Mouse (Mus musculus) erythroblast, adult 5-6 weeks (primary cell): ENCODE measurements at regions not wholly inside any gene's neighbourhood (a gene's known extent, or its start where the extent isn't known, plus 50 kb on each side); places are given as distances from the start of the nearest gene placed in this dataset.

ENCODE experiments used
- ATAC-seq: replicated peaks from 2 replicates; pipeline ENCODE4 v1.8.0; 2016; ENCODE audit warnings: moderate number of reproducible peaks, mild to moderate bottlenecking, moderate TSS enrichment, inconsistent platforms; ENCODE audit not compliant: poor library complexity, low FRiP score, severe bottlenecking

GRCm38 (mm10) chr1:140018756-140019155 is 160.3 kb upstream of the Cfhr2 start:
- ATAC-seq = no peak

DNA sequence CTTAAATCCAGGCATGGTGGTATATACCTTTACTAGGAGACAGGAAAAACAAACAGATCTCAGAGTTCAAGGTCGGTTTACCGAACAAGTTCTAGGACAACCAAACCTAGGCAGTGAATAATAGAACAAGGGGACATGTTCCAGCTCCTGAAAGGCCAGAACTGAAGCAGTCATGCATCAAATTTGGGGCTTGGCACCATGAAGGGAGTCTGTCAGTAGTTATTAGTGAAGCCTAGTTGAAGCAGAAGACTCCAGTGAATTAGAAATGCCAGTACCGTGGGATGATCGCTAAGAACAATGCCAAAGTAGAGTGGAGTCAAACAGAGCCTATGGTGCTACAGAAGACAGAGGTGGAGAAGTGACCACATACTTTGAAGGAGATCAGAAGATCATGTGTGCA is 127.5 kb upstream of the Cfhr2 start:
- no peak for ATAC-seq

DNA sequence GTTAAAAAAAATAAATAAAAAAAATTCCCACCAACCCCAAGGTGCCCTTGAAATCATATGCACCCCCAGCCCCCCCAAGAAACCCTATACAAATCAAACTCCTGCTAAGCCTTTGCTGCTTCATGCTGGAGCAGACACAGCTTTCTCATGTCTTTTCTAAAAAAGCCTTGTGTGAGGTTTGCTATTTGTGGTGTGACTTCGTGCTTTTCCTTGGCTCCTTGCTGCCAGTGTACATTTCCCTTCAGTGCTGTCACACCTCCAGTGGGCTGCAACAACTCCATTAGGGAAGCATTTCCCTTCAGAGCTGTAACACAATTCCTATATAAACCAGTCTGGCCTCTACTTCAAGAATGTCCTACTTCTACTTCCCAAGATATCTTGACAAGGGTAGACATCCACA is 93.3 kb upstream of the Cfhr2 start:
- ATAC-seq = no peak

DNA sequence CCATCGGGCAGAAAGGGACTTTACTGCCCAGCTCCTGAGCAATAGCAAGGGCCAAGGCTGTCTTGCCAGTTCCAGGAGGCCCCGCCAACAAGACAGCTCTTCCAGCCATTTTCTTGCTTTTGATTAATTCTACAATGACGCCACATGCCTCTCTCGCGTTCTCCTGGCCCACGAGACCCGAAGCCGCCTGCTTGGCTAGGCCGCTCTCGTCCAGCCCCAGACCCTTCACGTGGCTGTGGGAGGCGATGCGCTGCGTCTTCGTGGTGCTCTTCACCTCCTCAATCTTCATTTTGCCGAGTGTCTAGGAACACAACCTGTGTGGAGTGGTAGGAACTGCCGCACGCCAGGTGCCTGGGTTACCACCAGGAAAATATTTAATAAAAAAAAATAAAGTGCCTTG is 70.8 kb upstream of the Cfhr2 start:
- ATAC-seq = peak; percentile 62
